Mouse (Mus musculus): ENCODE measurements around the gene Atad5. TPM values are rescaled to one million over a fixed set of nuclear protein-coding genes. Genes with fewer than 3 reads are reported as not detected.
"Not testable (repeated sequence)": the region's sequence is repeated elsewhere in the genome, so short reads cannot be mapped to it uniquely, and the experiment has no call there.

Atad5 gene
- polyA plus RNA-seq (2015; fragmentation: Nextera tagmentation; extraction: Ambion mirVana): 3.5 and 6.2 TPM in 2 replicates

- H3K9me3 ChIP-seq (replicated peaks): no peaks in the 10 kb centered on the region
- peak within 1 kb of the TSS; percentile 96 for H3K4me3 ChIP-seq (replicated peaks)
- H3K27ac ChIP-seq (replicated peaks): peak within 1 kb of the TSS; percentile 33; the same call in 1 of the 2 replicates
- peaks cover 15% of the 10 kb centered on the region for H3K4me1 ChIP-seq
- ATAC-seq (ENCODE audit: low FRiP score): peak; percentile 80
- H3K27me3 ChIP-seq (replicated peaks): no peaks in the 10 kb centered on the region
- WGBS: 6% methylated on average over 57 of the region's 57 CpGs
- H3K4me2 ChIP-seq: peak within 1 kb of the TSS; percentile 86
- no peaks in the 10 kb centered on the region for H3K36me3 ChIP-seq
- peak within 1 kb of the TSS; percentile 87 for H3K9ac ChIP-seq (replicated peaks)
Observed at GRCm38 (mm10) chr11:80088917-80089816, at the start of gene Atad5. Atad5 (plus strand) TSS chr11:80089400.

- Histone ChIP-seq H3K4me2 (no peak overlapping the region), H3K9ac (replicated peaks) (no peak overlapping the region), H3K27me3 (replicated peaks) (no peaks in the 10 kb centered on the region), H3K4me3 (replicated peaks) (no peak overlapping the region), H3K36me3 (0 out of 2 replicates have a peak, but pooled peaks cover 3% of the 10 kb centered on the region), H3K4me1 (no peaks in the 10 kb centered on the region), H3K27ac (replicated peaks) (no peak overlapping the region), H3K9me3 (replicated peaks) (no peaks in the 10 kb centered on the region)
- ATAC-seq (ENCODE audit: low FRiP score): no peak
- 59% methylated on average over 10 of the region's 10 CpGs for WGBS
Observed at GRCm38 (mm10) chr11:80042615-80043418, 46.4 kb upstream of the Atad5 start.

- Histone ChIP-seq H3K27me3 (replicated peaks) (no peaks in the 10 kb centered on the region), H3K9ac (replicated peaks) (no peak overlapping the region), H3K36me3 (peaks cover 7% of the 10 kb centered on the region), H3K9me3 (replicated peaks) (no peaks in the 10 kb centered on the region), H3K4me2 (no peak overlapping the region), H3K4me1 (no peaks in the 10 kb centered on the region), H3K4me3 (replicated peaks) (no peak overlapping the region), H3K27ac (replicated peaks) (no peak overlapping the region)
- no peak for ATAC-seq (ENCODE audit: low FRiP score)
- 87% methylated on average over 8 of the region's 8 CpGs for WGBS
Observed at GRCm38 (mm10) chr11:80043419-80043817, 45.8 kb upstream of the Atad5 start.

GRCm38 (mm10) chr11:80046856-80047255, 42.3 kb upstream of the Atad5 start:
- WGBS: 90% methylated on average over 7 of the region's 7 CpGs
- no peak overlapping the region for H3K27ac ChIP-seq (replicated peaks)
- no peak overlapping the region for H3K4me2 ChIP-seq
- H3K27me3 ChIP-seq (replicated peaks): no peaks in the 10 kb centered on the region
- H3K4me1 ChIP-seq: peaks cover 7% of the 10 kb centered on the region; the same call in 1 of the 2 replicates
- no peak overlapping the region for H3K4me3 ChIP-seq (replicated peaks)
- no peak overlapping the region for H3K9ac ChIP-seq (replicated peaks)
- ATAC-seq (ENCODE audit: low FRiP score): no peak
- H3K9me3 ChIP-seq (replicated peaks): no peaks in the 10 kb centered on the region
- peaks cover 11% of the 10 kb centered on the region for H3K36me3 ChIP-seq

GRCm38 (mm10) chr11:80050088-80050487, 39.1 kb upstream of the Atad5 start:
- Histone ChIP-seq H3K27ac (replicated peaks) (no peak overlapping the region), H3K4me3 (replicated peaks) (no peak overlapping the region), H3K36me3 (peaks cover 16% of the 10 kb centered on the region), H3K4me1 (peaks cover 7% of the 10 kb centered on the region; the same call in 1 of the 2 replicates), H3K27me3 (replicated peaks) (no peaks in the 10 kb centered on the region), H3K9ac (replicated peaks) (no peak overlapping the region), H3K9me3 (replicated peaks) (no peaks in the 10 kb centered on the region), H3K4me2 (no peak overlapping the region)
- ATAC-seq (ENCODE audit: low FRiP score): no peak
- 36% methylated on average over 2 of the region's 2 CpGs for WGBS

GRCm38 (mm10) chr11:80052456-80052855, 36.7 kb upstream of the Atad5 start:
- Histone ChIP-seq H3K9ac (replicated peaks) (no peak overlapping the region), H3K4me1 (peaks cover 7% of the 10 kb centered on the region; the same call in 1 of the 2 replicates), H3K4me3 (replicated peaks) (no peak overlapping the region), H3K27ac (replicated peaks) (no peak overlapping the region), H3K9me3 (replicated peaks) (no peaks in the 10 kb centered on the region), H3K36me3 (peaks cover 26% of the 10 kb centered on the region), H3K27me3 (replicated peaks) (no peaks in the 10 kb centered on the region), H3K4me2 (no peak overlapping the region)
- 78% methylated on average over 7 of the region's 7 CpGs for WGBS
- no peak for ATAC-seq (ENCODE audit: low FRiP score)

- Histone ChIP-seq H3K36me3 (peaks cover 32% of the 10 kb centered on the region), H3K4me1 (peaks cover 7% of the 10 kb centered on the region; the same call in 1 of the 2 replicates), H3K9ac (replicated peaks) (no peak overlapping the region), H3K27me3 (replicated peaks) (no peaks in the 10 kb centered on the region), H3K4me3 (replicated peaks) (no peak overlapping the region), H3K4me2 (no peak overlapping the region), H3K27ac (replicated peaks) (no peak overlapping the region), H3K9me3 (replicated peaks) (no peaks in the 10 kb centered on the region)
- ATAC-seq (ENCODE audit: low FRiP score): no peak
- 91% methylated on average over 5 of the region's 5 CpGs for WGBS
Observed at GRCm38 (mm10) chr11:80053171-80053570, 36.0 kb upstream of the Atad5 start.

- Histone ChIP-seq H3K4me2 (no peak overlapping the region), H3K27me3 (replicated peaks) (no peaks in the 10 kb centered on the region), H3K9me3 (replicated peaks) (no peaks in the 10 kb centered on the region), H3K4me1 (peaks cover 7% of the 10 kb centered on the region; the same call in 1 of the 2 replicates), H3K27ac (replicated peaks) (no peak overlapping the region), H3K9ac (replicated peaks) (no peak overlapping the region), H3K4me3 (replicated peaks) (no peak overlapping the region), H3K36me3 (peaks cover 26% of the 10 kb centered on the region)
- 70% methylated on average over 4 of the region's 4 CpGs for WGBS
- no peak for ATAC-seq (ENCODE audit: low FRiP score)
Observed at GRCm38 (mm10) chr11:80054659-80055058, 34.5 kb upstream of the Atad5 start.

GRCm38 (mm10) chr11:80056141-80056540, 33.1 kb upstream of the Atad5 start:
- WGBS: 89% methylated on average over 9 of the region's 9 CpGs
- no peak for ATAC-seq (ENCODE audit: low FRiP score)
- no peaks in the 10 kb centered on the region for H3K27me3 ChIP-seq (replicated peaks)

GRCm38 (mm10) chr11:80062159-80062558, 27.0 kb upstream of the Atad5 start:
- Histone ChIP-seq H3K36me3 (peaks cover 9% of the 10 kb centered on the region; the same call in 1 of the 2 replicates), H3K27ac (replicated peaks) (peak overlapping the region; percentile 66), H3K4me2 (no peak overlapping the region), H3K27me3 (replicated peaks) (no peaks in the 10 kb centered on the region), H3K9me3 (replicated peaks) (no peaks in the 10 kb centered on the region), H3K4me3 (replicated peaks) (no peak overlapping the region), H3K9ac (replicated peaks) (no peak overlapping the region), H3K4me1 (no peaks in the 10 kb centered on the region)
- ATAC-seq (ENCODE audit: low FRiP score): no peak
- 33% methylated on average over 4 of the region's 4 CpGs for WGBS

More at GRCm38 (mm10) chr11:80056141-80056540, 33.1 kb upstream of the Atad5 start:
- Histone ChIP-seq H3K27ac (replicated peaks) (no peak overlapping the region), H3K9me3 (replicated peaks) (no peaks in the 10 kb centered on the region), H3K4me3 (replicated peaks) (no peak overlapping the region), H3K9ac (replicated peaks) (no peak overlapping the region), H3K36me3 (peaks cover 26% of the 10 kb centered on the region), H3K4me2 (no peak overlapping the region), H3K4me1 (no peaks in the 10 kb centered on the region)

GRCm38 (mm10) chr11:80066373-80066772, 22.8 kb upstream of the Atad5 start:
- not testable (repeated sequence) for H3K36me3 ChIP-seq; H3K4me1 ChIP-seq; H3K27me3 ChIP-seq (replicated peaks); H3K4me2 ChIP-seq; H3K27ac ChIP-seq (replicated peaks); H3K9ac ChIP-seq (replicated peaks); H3K4me3 ChIP-seq (replicated peaks); H3K9me3 ChIP-seq (replicated peaks); ATAC-seq (ENCODE audit: low FRiP score)
- WGBS: 89% methylated on average over 4 of the region's 4 CpGs
